Mouse (Mus musculus) ovary, adult 18-20 months (tissue): ENCODE measurements at regions not wholly inside any gene's neighbourhood (a gene's known extent, or its start where the extent isn't known, plus 50 kb on each side); places are given as distances from the start of the nearest gene placed in this dataset.

Source experiments
- DNase-seq: peaks from one replicate; pipeline ENCODE4 v3.0.0; 2022; ENCODE audit warnings: low spot score, mixed read lengths

- no peak for DNase-seq
Observed at GRCm38 (mm10) chr8:7799221-7799620, 861.8 kb downstream of the Efnb2 start.

GRCm38 (mm10) chr8:7796156-7796555 is 864.9 kb downstream of the Efnb2 start:
- DNase-seq = no peak

- DNase-seq = no peak
Observed at GRCm38 (mm10) chr8:7763820-7764219, 897.2 kb downstream of the Efnb2 start.

DNA sequence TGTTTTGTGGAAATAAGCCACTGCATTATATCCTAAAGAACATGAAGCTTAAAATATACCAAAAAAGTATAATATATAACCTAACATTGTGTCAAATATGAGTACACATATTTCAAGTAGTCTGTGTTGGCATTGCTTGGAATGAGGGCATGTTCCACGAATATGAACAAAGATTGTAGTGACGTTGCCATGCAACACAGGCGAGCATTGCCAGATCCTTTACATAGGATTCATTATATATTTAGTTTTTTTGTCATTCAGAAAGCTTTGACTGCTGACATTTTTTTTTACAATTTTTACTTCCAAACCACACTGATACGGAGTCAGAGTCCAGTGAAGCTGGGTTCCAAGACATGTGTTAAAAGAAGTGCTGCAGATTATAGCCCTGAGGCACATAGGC is 900.1 kb downstream of the Efnb2 start:
- DNase-seq = no peak

GRCm38 (mm10) chr8:7732726-7733125 is 928.3 kb downstream of the Efnb2 start:
- no peak for DNase-seq

DNA sequence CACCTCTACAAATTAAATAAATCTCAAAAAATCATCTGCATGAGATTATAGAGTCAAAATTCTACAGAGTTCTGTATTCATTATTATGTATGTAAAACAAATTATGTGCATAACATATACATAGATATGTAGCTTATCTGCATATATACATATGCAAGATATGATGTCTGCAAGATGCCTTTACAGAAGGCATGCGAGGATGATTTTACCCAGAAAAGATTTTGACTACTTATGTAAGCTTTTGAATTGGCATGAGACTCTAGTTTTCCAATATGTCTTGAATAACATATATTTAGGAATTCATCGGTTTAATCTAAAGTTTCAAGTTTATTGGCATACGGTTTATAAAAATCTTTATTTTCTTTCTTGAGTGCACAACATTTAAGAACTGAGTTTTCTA is 939.2 kb downstream of the Efnb2 start:
- no peak for DNase-seq

GRCm38 (mm10) chr8:7718898-7719696 is 941.9 kb downstream of the Efnb2 start:
- DNase-seq = no peak

- DNase-seq = no peak
Observed at GRCm38 (mm10) chr8:7710764-7711163, 950.3 kb downstream of the Efnb2 start.

DNA sequence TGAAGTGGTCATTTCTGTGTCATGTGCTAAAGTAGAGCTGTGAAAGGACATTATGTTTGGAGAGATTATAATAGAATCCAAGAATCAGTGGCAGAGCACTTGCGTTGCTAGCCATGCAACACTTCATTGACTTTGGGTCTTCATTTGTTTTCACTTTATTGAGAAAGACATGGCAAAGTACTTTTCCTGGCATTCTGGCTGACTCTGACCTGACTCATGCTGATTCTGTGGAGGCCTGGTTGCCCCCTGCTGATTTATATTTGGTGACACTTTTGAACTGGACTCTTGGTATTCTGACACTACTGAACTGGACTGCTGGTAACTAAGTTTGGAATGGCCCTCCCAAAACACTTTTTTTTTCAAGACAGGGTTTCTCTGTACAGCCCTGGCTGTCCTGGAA is 951.6 kb downstream of the Efnb2 start:
- DNase-seq = no peak

DNA sequence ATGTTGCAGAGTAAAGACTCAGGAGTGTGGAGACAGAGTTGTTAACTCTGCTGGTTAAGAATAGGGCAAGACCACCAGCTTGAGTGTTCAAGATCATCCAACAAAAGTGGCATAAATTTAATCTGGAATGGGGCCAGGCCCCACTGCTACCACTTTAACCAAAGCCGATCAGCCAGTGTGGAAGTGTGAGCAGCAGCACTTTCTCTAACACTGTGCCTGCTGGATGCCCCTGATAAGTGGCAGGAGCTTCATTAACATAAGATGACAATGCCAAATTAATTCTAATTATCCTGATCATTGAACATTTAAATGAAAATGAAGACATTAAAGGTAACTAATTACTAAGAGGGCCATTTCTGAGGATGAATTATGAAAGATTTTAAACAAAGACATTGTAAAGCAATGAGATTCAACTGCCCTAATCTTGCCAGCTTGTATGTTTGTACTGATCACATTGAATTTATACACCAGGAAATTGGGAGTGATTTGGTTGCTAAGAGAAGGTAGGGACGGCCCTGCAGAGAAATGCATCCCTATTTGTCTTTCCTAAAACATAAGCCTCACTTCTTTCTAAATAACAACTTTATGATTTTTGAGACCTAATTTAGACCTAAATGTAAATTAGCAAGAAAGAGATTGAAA is 969.6 kb downstream of the Efnb2 start:
- no peak for DNase-seq

DNA sequence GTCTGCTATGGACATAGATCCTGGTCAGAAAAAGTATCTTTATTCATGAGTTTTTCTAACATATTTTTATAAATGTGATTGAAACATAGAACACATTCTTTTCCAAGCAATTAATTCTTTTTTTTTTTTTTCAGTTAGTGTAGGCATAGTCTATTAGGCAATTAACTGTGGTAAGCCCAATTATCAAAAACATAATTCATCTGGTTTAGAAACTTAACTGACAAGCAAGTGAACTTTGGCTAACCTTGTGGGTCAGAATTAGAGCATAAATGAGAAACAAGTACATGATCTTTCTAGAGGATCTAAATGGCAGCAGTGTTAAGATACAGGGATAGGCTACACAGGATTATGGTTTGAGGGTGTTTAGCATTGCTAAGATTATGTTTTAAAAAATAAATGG is 1007.2 kb downstream of the Efnb2 start:
- DNase-seq = no peak
